Mouse (Mus musculus): ENCODE data around the gene Ptp4a2. TPM values are rescaled to one million over a fixed set of nuclear protein-coding genes. Genes with fewer than 3 reads are reported as not detected.
A peak's percentile ranks its signal among the peaks of the same experiment; 100 is the strongest.

The Ptp4a2 gene
- total RNA-seq, 2 experiments from 2014 or later = 515 to 580 TPM

GRCm38 (mm10) chr4:129793713-129794329 lies 17.2 kb upstream of the Ptp4a2 start:
- no peak for DNase-seq
- intact Hi-C loops (cut with DNase I; ENCODE audit: low total_unique reads) = no loop called here

- DNase-seq = peak; percentile 61
- intact Hi-C loops (cut with DNase I; ENCODE audit: low total_unique reads) = no loop called here
Measured at GRCm38 (mm10) chr4:129795151-129795860, 15.7 kb upstream of the Ptp4a2 start.

GRCm38 (mm10) chr4:129795861-129796260 lies 15.2 kb upstream of the Ptp4a2 start:
- intact Hi-C loops (cut with DNase I; ENCODE audit: low total_unique reads) = no loop called here
- no peak for DNase-seq

GRCm38 (mm10) chr4:129797985-129798384 lies 13.0 kb upstream of the Ptp4a2 start:
- intact Hi-C loops (cut with DNase I; ENCODE audit: low total_unique reads) = no loop called here
- DNase-seq = no peak

- DNase-seq = no peak
- intact Hi-C loops (cut with DNase I; ENCODE audit: low total_unique reads) = no loop called here
Measured at GRCm38 (mm10) chr4:129803368-129803767, 7.7 kb upstream of the Ptp4a2 start.

- no peak for DNase-seq
- intact Hi-C loops (cut with DNase I; ENCODE audit: low total_unique reads) = no loop called here
Measured at GRCm38 (mm10) chr4:129805059-129805458, 6.0 kb upstream of the Ptp4a2 start.

- intact Hi-C loops (cut with DNase I; ENCODE audit: low total_unique reads) = no loop called here
- no peak for DNase-seq
Measured at GRCm38 (mm10) chr4:129811605-129812468, 818 bp downstream of the Ptp4a2 start.

GRCm38 (mm10) chr4:129817591-129817990 lies 6.6 kb downstream of the Ptp4a2 start:
- intact Hi-C loops (cut with DNase I; ENCODE audit: low total_unique reads) = no loop called here
- DNase-seq = no peak

GRCm38 (mm10) chr4:129818506-129819195 lies 7.6 kb downstream of the Ptp4a2 start:
- intact Hi-C loops (cut with DNase I; ENCODE audit: low total_unique reads) = no loop called here

GRCm38 (mm10) chr4:129819712-129820336 lies 8.8 kb downstream of the Ptp4a2 start:
- intact Hi-C loops (cut with DNase I; ENCODE audit: low total_unique reads) = no loop called here
- peak; percentile 98 for DNase-seq

More at GRCm38 (mm10) chr4:129818506-129819195, 7.6 kb downstream of the Ptp4a2 start:
- peak; percentile 20 for DNase-seq

GRCm38 (mm10) chr4:129820417-129821086 lies 9.5 kb downstream of the Ptp4a2 start:
- intact Hi-C loops (cut with DNase I; ENCODE audit: low total_unique reads) = no loop called here
- DNase-seq = peak; percentile 81

- DNase-seq = no peak
- intact Hi-C loops (cut with DNase I; ENCODE audit: low total_unique reads) = no loop called here
Measured at GRCm38 (mm10) chr4:129821087-129821616, 10.1 kb downstream of the Ptp4a2 start.

GRCm38 (mm10) chr4:129822324-129822723 lies 11.3 kb downstream of the Ptp4a2 start:
- no peak for DNase-seq
- intact Hi-C loops (cut with DNase I; ENCODE audit: low total_unique reads) = no loop called here

- intact Hi-C loops (cut with DNase I; ENCODE audit: low total_unique reads) = no loop called here
- DNase-seq = no peak
Measured at GRCm38 (mm10) chr4:129823216-129823810, 12.3 kb downstream of the Ptp4a2 start.

- intact Hi-C loops (cut with DNase I; ENCODE audit: low total_unique reads) = no loop called here
Measured at GRCm38 (mm10) chr4:129827611-129828010, 16.6 kb downstream of the Ptp4a2 start.

GRCm38 (mm10) chr4:129828081-129828480 lies 17.1 kb downstream of the Ptp4a2 start:
- intact Hi-C loops (cut with DNase I; ENCODE audit: low total_unique reads) = no loop called here
- peak; percentile 27 for DNase-seq

More at GRCm38 (mm10) chr4:129827611-129828010, 16.6 kb downstream of the Ptp4a2 start:
- DNase-seq = no peak

GRCm38 (mm10) chr4:129829799-129830198 lies 18.8 kb downstream of the Ptp4a2 start:
- no peak for DNase-seq
- intact Hi-C loops (cut with DNase I; ENCODE audit: low total_unique reads) = no loop called here

- DNase-seq = no peak
- intact Hi-C loops (cut with DNase I; ENCODE audit: low total_unique reads) = no loop called here
Measured at GRCm38 (mm10) chr4:129830343-129830944, 19.4 kb downstream of the Ptp4a2 start.

Data from gastrocnemius, postnatal 14 days (tissue).